Mouse (Mus musculus) heart, embryonic 15.5 days (tissue): ENCODE measurements around the gene Ppp2r3a. TPM values are rescaled to one million over a fixed set of nuclear protein-coding genes. Genes with fewer than 3 reads are reported as not detected.

Experiments
- ATAC-seq: fragments of 200-750 bp; cut with Nextera tagmentation; replicated peaks from 2 replicates; pipeline ENCODE4 v1.8.0; 2017; ENCODE audit warnings: low read depth, moderate TSS enrichment; ENCODE audit not compliant: insufficient number of reproducible peaks, insufficient read depth, low FRiP score
- H3K27ac ChIP-seq: fragments of 300-500 bp; sonication (generic); 2 replicates; pipeline ENCODE4 v1.5.1; 2015; ENCODE audit warnings: mild to moderate bottlenecking, inconsistent platforms
- H3K27me3 ChIP-seq: fragments of 300-500 bp; sonication (generic); 2 replicates; pipeline ENCODE4 v1.6.1; 2015; ENCODE audit warnings: inconsistent platforms
- H3K36me3 ChIP-seq: fragments of 300-500 bp; sonication (generic); 2 replicates; pipeline ENCODE4 v1.6.1; 2015; ENCODE audit warnings: mild to moderate bottlenecking, inconsistent platforms
- H3K4me1 ChIP-seq: fragments of 300-500 bp; sonication (generic); replicated peaks from 2 replicates; pipeline ENCODE4 v1.6.1; 2015; ENCODE audit warnings: inconsistent platforms
- H3K4me2 ChIP-seq: fragments of 300-500 bp; sonication (generic); 2 replicates; pipeline ENCODE4 v1.6.1; 2015; ENCODE audit warnings: inconsistent platforms, mild to moderate bottlenecking, moderate library complexity
- H3K4me3 ChIP-seq: fragments of 300-500 bp; sonication (generic); 2 replicates; pipeline ENCODE4 v1.5.1; 2015; ENCODE audit warnings: mild to moderate bottlenecking, inconsistent platforms
- H3K9ac ChIP-seq: fragments of 300-500 bp; sonication (generic); 2 replicates; pipeline ENCODE4 v1.6.1; 2015; ENCODE audit warnings: mild to moderate bottlenecking, inconsistent platforms
- H3K9me3 ChIP-seq: fragments of 300-500 bp; sonication (generic); replicated peaks from 2 replicates; pipeline ENCODE4 v1.6.1; 2016; ENCODE audit warnings: inconsistent platforms
- WGBS: fragments of 180-500 bp; shearing (Covaris S2); methylation state at CpG from one replicate; pipeline ENCODE4 v1.1.7; 2015; ENCODE audit warnings: mixed read lengths; 5-methylcytosine and 5-hydroxymethylcytosine counted together
- polyA plus RNA-seq: library from polyadenylated mRNA; unstranded; fragments of >200 nt; fragmentation: Nextera tagmentation; extraction: Ambion mirVana; gene quantifications from 2 replicates; pipeline ENCODE4 v1.2.1, GENCODE M21; 2015

Ppp2r3a gene
- polyA plus RNA-seq, 1 experiment from 2014 or later = 84.7 TPM

DNA sequence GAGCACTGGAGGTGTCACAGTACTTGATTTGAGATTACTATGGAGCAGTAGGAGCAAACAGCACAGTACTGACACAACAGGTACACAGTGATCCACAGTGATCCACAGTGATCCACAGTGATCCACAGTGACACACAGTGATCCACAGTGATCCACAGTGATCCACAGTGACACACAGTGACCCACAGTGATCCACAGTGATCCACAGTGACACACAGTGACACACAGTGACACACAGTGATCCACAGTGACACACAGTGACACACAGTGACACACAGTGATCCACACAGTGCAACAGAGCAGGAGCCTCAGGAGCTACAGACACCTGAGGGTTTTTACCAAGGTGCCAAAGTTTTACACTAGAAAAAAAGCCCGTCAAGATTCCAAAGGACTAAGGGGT, 154.1 kb downstream of the Ppp2r3a start:
- 80% methylated on average over 1 of the region's 1 CpGs for whole genome bisulfite sequencing
- H3K27me3 ChIP-seq = no peaks in the 10 kb centered on the region
- H3K36me3 ChIP-seq = peaks cover 15% of the 10 kb centered on the region
- H3K9me3 ChIP-seq = no peaks in the 10 kb centered on the region
- ATAC-seq = no peak
- H3K9ac ChIP-seq = no peak overlapping the region
- H3K4me1 ChIP-seq = peaks cover 6% of the 10 kb centered on the region
- H3K4me3 ChIP-seq = no peak overlapping the region
- no peak overlapping the region for H3K4me2 ChIP-seq
- no peak overlapping the region for H3K27ac ChIP-seq

DNA sequence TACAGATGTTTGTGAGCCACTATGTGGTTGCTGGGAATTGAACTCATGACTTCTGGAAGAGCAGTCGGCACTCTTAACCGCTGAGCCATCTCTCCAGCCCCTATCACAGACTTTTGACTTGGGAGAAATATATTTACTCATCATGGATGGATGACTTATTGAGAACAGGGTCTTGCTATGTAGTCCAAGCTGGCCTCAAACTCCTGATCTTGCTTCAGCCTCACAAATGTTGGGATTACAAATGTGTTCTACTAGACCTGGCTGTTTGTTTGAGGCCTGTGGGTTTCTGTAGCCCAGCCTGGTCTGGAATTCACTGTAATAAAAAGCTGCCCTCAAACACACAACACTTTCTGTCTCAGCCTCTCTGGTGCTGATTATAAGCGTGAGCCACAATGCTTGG, 155.1 kb downstream of the Ppp2r3a start:
- H3K36me3 ChIP-seq = peaks cover 8% of the 10 kb centered on the region; the same call in 1 of the 2 replicates
- 95% methylated on average over 3 of the region's 3 CpGs for WGBS
- no peak overlapping the region for H3K4me2 ChIP-seq
- H3K9ac ChIP-seq = no peak overlapping the region
- H3K27ac ChIP-seq = no peak overlapping the region
- no peak overlapping the region for H3K4me3 ChIP-seq
- no peak for ATAC-seq
- H3K27me3 ChIP-seq = no peaks in the 10 kb centered on the region
- peaks cover 6% of the 10 kb centered on the region for H3K4me1 ChIP-seq
- no peaks in the 10 kb centered on the region for H3K9me3 ChIP-seq

- WGBS = 93% methylated on average over 4 of the region's 4 CpGs
- Histone ChIP-seq H3K36me3 (no peaks in the 10 kb centered on the region), H3K4me3 (no peak overlapping the region), H3K4me2 (no peak overlapping the region), H3K9me3 (no peaks in the 10 kb centered on the region), H3K27me3 (no peaks in the 10 kb centered on the region), H3K9ac (no peak overlapping the region), H3K27ac (no peak overlapping the region), H3K4me1 (peaks cover 6% of the 10 kb centered on the region)
- ATAC-seq = no peak
These were observed 156.2 kb downstream of the Ppp2r3a start for GRCm38 (mm10) chr9:101095425-101095824.

- Histone ChIP-seq H3K36me3 (no peaks in the 10 kb centered on the region), H3K9me3 (no peaks in the 10 kb centered on the region), H3K4me3 (no peak overlapping the region), H3K27me3 (no peaks in the 10 kb centered on the region), H3K27ac (no peak overlapping the region), H3K4me1 (peaks cover 18% of the 10 kb centered on the region), H3K4me2 (no peak overlapping the region), H3K9ac (no peak overlapping the region)
- no peak for ATAC-seq
- WGBS = 85% methylated on average over 3 of the region's 3 CpGs
These were observed 167.9 kb downstream of the Ppp2r3a start for GRCm38 (mm10) chr9:101083728-101084127.

- Histone ChIP-seq H3K9me3 (no peaks in the 10 kb centered on the region), H3K4me1 (peaks cover 30% of the 10 kb centered on the region), H3K4me3 (no peak overlapping the region), H3K9ac (no peak overlapping the region), H3K27ac (no peak overlapping the region), H3K4me2 (0 out of 2 replicates have a peak overlapping the region, but pooled peaks have one; percentile 18), H3K36me3 (no peaks in the 10 kb centered on the region), H3K27me3 (no peaks in the 10 kb centered on the region)
- ATAC-seq = no peak
- 70% methylated on average over 3 of the region's 3 CpGs for WGBS
These were observed 171.4 kb downstream of the Ppp2r3a start for GRCm38 (mm10) chr9:101080046-101080685.

- 0 out of 2 replicates have a peak overlapping the region, but pooled peaks have one; percentile 0 for H3K9ac ChIP-seq
- no peaks in the 10 kb centered on the region for H3K36me3 ChIP-seq
- H3K27me3 ChIP-seq = no peaks in the 10 kb centered on the region
- H3K4me2 ChIP-seq = peak overlapping the region; percentile 48
- H3K9me3 ChIP-seq = no peaks in the 10 kb centered on the region
- WGBS = 80% methylated on average over 4 of the region's 4 CpGs
- ATAC-seq = no peak
- H3K4me3 ChIP-seq = peak overlapping the region; percentile 22
- H3K4me1 ChIP-seq = peaks cover 30% of the 10 kb centered on the region
- H3K27ac ChIP-seq = no peak overlapping the region
These were observed 173.0 kb downstream of the Ppp2r3a start for GRCm38 (mm10) chr9:101078579-101078978.

- H3K27me3 ChIP-seq = no peaks in the 10 kb centered on the region
- peak overlapping the region; percentile 77 for H3K4me2 ChIP-seq
- no peak for ATAC-seq
- H3K27ac ChIP-seq = no peak overlapping the region
- peaks cover 32% of the 10 kb centered on the region for H3K4me1 ChIP-seq
- H3K9ac ChIP-seq = peak overlapping the region; percentile 100
- H3K36me3 ChIP-seq = no peaks in the 10 kb centered on the region
- H3K9me3 ChIP-seq = no peaks in the 10 kb centered on the region
- peak overlapping the region; percentile 99 for H3K4me3 ChIP-seq
These were observed 174.1 kb downstream of the Ppp2r3a start for GRCm38 (mm10) chr9:101077486-101077885.

DNA sequence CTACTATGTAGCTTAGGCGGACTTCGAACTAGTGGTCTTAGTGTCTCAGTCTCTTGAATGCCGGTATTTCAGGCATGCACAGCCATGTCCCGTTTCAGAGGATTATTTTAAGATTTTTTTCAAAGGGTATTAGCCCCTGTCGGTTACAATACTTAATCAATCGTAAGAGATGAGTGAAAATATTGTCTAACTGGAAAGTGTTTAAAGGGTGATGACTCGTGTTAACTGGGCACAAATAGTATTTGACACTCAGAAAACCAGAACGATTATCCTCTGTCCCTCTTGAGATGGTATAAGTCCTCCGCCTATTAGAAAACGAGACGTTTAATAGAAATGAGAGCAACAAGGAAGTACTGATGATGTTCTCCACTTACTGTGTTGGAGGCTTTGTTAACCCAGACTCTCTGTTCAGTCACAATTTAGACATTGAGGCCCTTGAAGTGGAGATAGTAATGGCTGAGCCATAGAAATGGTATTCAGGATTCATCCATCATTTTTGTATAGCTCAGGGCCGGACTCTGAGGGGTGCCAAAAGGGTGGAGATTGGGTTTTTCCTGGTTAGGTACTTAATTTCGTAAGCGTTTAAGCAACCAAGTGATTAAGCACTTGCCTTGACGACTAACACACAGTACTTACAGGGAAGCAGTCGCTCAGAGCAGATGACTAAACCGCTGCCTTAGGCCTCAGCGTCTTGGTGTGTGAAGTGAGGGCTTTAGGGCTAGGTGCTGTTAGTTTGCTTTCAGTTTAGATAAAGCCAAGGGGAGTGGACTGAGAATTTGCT, 175.3 kb downstream of the Ppp2r3a start:
- Histone ChIP-seq H3K9ac (peak overlapping the region; percentile 100), H3K4me2 (peak overlapping the region; percentile 77), H3K4me3 (peak overlapping the region; percentile 99), H3K4me1 (peaks cover 31% of the 10 kb centered on the region), H3K27me3 (no peaks in the 10 kb centered on the region), H3K9me3 (no peaks in the 10 kb centered on the region), H3K27ac (peak overlapping the region; percentile 35), H3K36me3 (no peaks in the 10 kb centered on the region)
- no peak for ATAC-seq
- under 1% methylated on average over 18 of the region's 18 CpGs for WGBS

DNA sequence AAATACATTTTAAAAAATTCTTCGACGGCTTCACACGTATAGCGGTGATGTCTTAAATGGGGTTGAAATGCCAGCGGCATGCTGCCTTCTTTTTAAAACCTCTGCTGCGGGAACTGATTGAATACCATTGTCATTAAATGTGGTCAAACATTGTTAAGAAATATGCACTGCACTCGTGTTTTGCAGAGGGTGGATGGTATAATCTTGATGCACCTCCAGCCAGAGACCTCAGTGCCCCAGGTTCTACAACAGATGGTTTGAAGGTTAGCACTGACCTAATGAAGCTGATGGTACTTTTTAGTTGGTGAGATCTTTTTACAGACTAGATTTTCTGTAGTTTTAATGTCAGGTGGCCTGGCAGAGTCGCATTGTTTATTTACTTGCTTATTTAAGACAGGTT, 175.9 kb downstream of the Ppp2r3a start:
- Histone ChIP-seq H3K36me3 (no peaks in the 10 kb centered on the region), H3K4me1 (peaks cover 31% of the 10 kb centered on the region), H3K4me3 (peak overlapping the region; percentile 99), H3K9ac (peak overlapping the region; percentile 100), H3K4me2 (peak overlapping the region; percentile 77), H3K9me3 (no peaks in the 10 kb centered on the region), H3K27me3 (no peaks in the 10 kb centered on the region), H3K27ac (peak overlapping the region; percentile 100; the same call in 1 of the 2 replicates)
- WGBS = 0% methylated on average over 8 of the region's 8 CpGs
- no peak for ATAC-seq

- ATAC-seq = no peak
- under 1% methylated on average over 25 of the region's 25 CpGs for WGBS
These were observed 176.5 kb downstream of the Ppp2r3a start for GRCm38 (mm10) chr9:101075091-101075581.

GRCm38 (mm10) chr9:101074332-101075021, 177.1 kb downstream of the Ppp2r3a start:
- Histone ChIP-seq H3K27ac (peak overlapping the region; percentile 100), H3K9me3 (no peaks in the 10 kb centered on the region), H3K36me3 (no peaks in the 10 kb centered on the region), H3K4me1 (peaks cover 22% of the 10 kb centered on the region), H3K27me3 (no peaks in the 10 kb centered on the region), H3K9ac (peak overlapping the region; percentile 100), H3K4me2 (peak overlapping the region; percentile 77), H3K4me3 (peak overlapping the region; percentile 99)
- WGBS = under 1% methylated on average over 66 of the region's 100 CpGs
- ATAC-seq = peak; percentile 80

More at GRCm38 (mm10) chr9:101075091-101075581, 176.5 kb downstream of the Ppp2r3a start:
- Histone ChIP-seq H3K36me3 (no peaks in the 10 kb centered on the region), H3K9ac (peak overlapping the region; percentile 100), H3K9me3 (no peaks in the 10 kb centered on the region), H3K4me3 (peak overlapping the region; percentile 99), H3K4me1 (peaks cover 28% of the 10 kb centered on the region), H3K27ac (peak overlapping the region; percentile 100), H3K27me3 (no peaks in the 10 kb centered on the region), H3K4me2 (peak overlapping the region; percentile 77)
